Mouse (Mus musculus) cerebellum, postnatal 36 days (tissue): ENCODE measurements at regions not wholly inside any gene's neighbourhood (a gene's known extent, or its start where the extent isn't known, plus 50 kb on each side); places are given as distances from the start of the nearest gene placed in this dataset.

ENCODE experiments used
- DNase-seq, 2 experiments: peaks; one replicate each; pipeline ENCODE4 v3.0.0; 2021 to 2022; ENCODE audit warnings: mixed read lengths in 2 of 2

DNA sequence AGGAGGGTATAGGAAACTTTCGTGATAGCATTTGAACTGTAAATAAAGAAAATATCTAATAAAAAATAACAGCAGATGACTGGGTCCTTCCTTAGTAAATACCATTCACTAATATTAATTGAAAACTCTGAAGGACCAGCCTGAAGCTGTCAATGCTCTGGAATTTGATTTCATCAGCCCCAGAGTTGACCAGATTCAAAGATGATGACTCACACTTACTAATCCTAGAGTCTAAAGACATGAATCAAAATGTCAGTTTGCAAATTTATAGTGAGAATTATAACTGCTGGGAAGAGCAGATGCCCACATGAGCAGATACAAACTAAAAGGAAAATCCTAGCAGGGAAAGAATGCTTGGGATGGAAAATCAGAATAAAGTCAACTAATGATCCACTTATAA, 77.8 kb upstream of the Tac1 start:
- no peak for DNase-seq

DNA sequence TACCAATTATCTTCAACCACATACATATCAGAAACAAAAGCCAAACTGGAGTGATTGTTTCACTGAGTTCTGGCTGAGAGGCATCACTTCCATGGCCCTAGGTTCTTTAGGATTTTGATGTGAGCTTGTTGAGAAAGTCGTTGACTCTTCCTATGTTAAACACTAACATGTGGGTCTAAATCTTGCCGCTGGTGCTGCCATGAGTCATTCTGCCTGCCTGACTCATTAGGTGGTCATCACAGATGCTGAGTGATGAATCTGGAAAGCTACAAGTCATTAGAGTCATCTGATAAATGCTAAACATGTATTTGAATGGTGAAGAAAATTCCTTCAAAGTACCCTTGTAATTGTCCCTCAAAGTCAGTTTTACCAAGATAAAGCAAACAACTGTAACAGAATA, 60.4 kb upstream of the Tac1 start:
- no peak for DNase-seq

DNA sequence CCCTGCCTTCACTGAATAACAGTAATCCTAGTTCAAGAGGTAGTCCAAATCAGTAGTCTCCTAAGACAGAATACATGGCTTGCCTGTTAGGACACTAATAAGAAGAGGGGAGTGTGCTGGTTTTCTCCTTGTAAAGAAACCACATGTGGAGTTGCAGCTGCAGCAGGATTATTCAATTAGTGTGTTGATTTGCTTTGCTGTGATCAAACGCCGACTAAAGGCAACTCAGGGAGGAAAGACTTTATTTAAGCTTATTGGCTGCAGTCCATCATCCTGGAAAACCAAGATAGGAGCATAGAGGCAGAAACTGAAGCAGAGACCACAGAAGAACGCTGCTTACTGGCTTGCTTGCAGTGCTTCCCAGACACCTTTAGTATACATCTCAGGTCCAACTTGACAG, 57.9 kb upstream of the Tac1 start:
- no peak for DNase-seq
